Mouse (Mus musculus) lung, adult 2 months (tissue): Measurements from ENCODE around the gene Phf11b.
A peak's percentile ranks its signal among the peaks of the same experiment; 100 is the strongest.
"Not testable (repeated sequence)": the region's sequence is repeated elsewhere in the genome, so short reads cannot be mapped to it uniquely, and the experiment has no call there.

Source experiments
- CTCF ChIP-seq: fragments of 200-500 bp; IDR thresholded peaks from 2 replicates; pipeline ENCODE4 v1.5.1; 2011; ENCODE audit warnings: mild to moderate bottlenecking, low read length, control low read depth; ENCODE audit not compliant: insufficient read depth
- POLR2A ChIP-seq: fragments of 200-500 bp; IDR thresholded peaks from 2 replicates; pipeline ENCODE4 v1.6.1; 2011; ENCODE audit warnings: low read depth, mild to moderate bottlenecking, control low read depth, low read length, borderline replicate concordance; ENCODE audit errors: extremely low read depth

DNA sequence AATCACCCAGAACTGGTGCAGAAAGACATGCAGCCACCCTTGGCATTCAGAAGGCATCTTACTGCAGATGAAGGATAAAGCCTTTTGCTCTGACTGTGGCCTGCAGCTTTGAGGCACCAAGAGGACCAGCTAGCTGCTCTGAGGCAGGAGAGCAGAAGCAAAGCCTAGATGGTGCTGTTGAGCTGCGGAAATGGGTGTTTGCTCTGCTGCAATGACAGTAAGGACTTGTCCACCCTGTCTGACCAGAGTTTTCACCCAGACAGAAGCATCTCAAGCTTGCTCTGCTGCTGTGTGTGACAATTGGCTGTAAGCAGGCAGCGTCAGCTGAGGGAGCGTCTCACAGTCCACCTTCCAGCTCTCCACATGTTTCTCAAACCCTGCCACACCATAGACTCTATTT, 10.7 kb downstream of the Phf11b start:
- TF ChIP-seq CTCF, result peak; percentile 37; the same call in 1 of the 2 replicates
- TF ChIP-seq POLR2A, result not testable (repeated sequence)
